Mouse (Mus musculus): ENCODE data around the gene Dusp6. TPM values are rescaled to one million over a fixed set of nuclear protein-coding genes. Genes with fewer than 3 reads are reported as not detected.

Dusp6 gene
- polyA plus RNA-seq, 1 experiment from 2014 or later: 125 TPM

GRCm38 (mm10) chr10:99244655-99245260 lies 18.3 kb upstream of the Dusp6 start:
- POLR2A ChIA-PET: no interaction called here
- in situ Hi-C loops (cut with MboI; ENCODE audit: low pct_unique_long_range_greater_than_20kb): no loop called here
- DNase-seq (ENCODE audit: low read depth, low spot score) (no peak), ATAC-seq (no peak)
- no peak for TF ChIP-seq CTCF (IDR thresholded peaks at IDR 0.05)
- CTCF ChIA-PET: interaction anchor here (1.4 kb wide), 1 partner anchor 16 kb away, joined by 5 read pairs; no protein-coding TSS in a partner anchor
- H3K27me3 ChIP-seq: no peaks in the 10 kb centered on the region

- in situ Hi-C loops (cut with MboI; ENCODE audit: low pct_unique_long_range_greater_than_20kb): no loop called here
- no peak for ATAC-seq
- POLR2A ChIA-PET: interaction anchor here (1.1 kb wide), 1 partner anchor 17 kb away, joined by 3 read pairs; no protein-coding TSS in a partner anchor
- no peak for DNase-seq (ENCODE audit: low read depth, low spot score)
- CTCF ChIA-PET: interaction anchor here (0.8 kb wide), 1 partner anchor 32 kb away, joined by 3 read pairs; no protein-coding TSS in a partner anchor
- H3K27me3 ChIP-seq: no peaks in the 10 kb centered on the region
- TF ChIP-seq CTCF (IDR thresholded peaks at IDR 0.05): no peak
Observed at GRCm38 (mm10) chr10:99246797-99247508, 16.1 kb upstream of the Dusp6 start.

GRCm38 (mm10) chr10:99250874-99251281 lies 12.2 kb upstream of the Dusp6 start:
- TF ChIP-seq CTCF (IDR thresholded peaks at IDR 0.05): no peak
- in situ Hi-C loops (cut with MboI; ENCODE audit: low pct_unique_long_range_greater_than_20kb): no loop called here
- ChIA-PET CTCF (interaction anchor here (1.7 kb wide), 1 partner anchor 9 kb away, joined by 5 read pairs; no protein-coding TSS in a partner anchor), POLR2A (interaction anchor here (0.9 to 2.2 kb wide), 6 partner anchors 10 to 33 kb away, joined by 3 to 5 read pairs (median 3); no protein-coding TSS in a partner anchor)
- H3K27me3 ChIP-seq: no peaks in the 10 kb centered on the region
- ATAC-seq (peak; percentile 81), DNase-seq (ENCODE audit: low read depth, low spot score) (no peak)

- no peak for ATAC-seq
- CTCF ChIA-PET: interaction anchor here (1.2 kb wide), 1 partner anchor 11 kb away, joined by 4 read pairs; no protein-coding TSS in a partner anchor
- POLR2A ChIA-PET: interaction anchor here (0.7 kb wide), 1 partner anchor 299 kb away, joined by 5 read pairs; no protein-coding TSS in a partner anchor
- no peak for DNase-seq (ENCODE audit: low read depth, low spot score)
- no peak for TF ChIP-seq CTCF (IDR thresholded peaks at IDR 0.05)
- in situ Hi-C loops (cut with MboI; ENCODE audit: low pct_unique_long_range_greater_than_20kb): no loop called here
- H3K27me3 ChIP-seq: no peaks in the 10 kb centered on the region
Observed at GRCm38 (mm10) chr10:99253412-99253811, 9.6 kb upstream of the Dusp6 start.

- DNase-seq (ENCODE audit: low read depth, low spot score): no peak
- ATAC-seq: no peak
- no peak for TF ChIP-seq CTCF (IDR thresholded peaks at IDR 0.05)
- CTCF ChIA-PET: interaction anchor here (1.8 to 1.9 kb wide), 2 partner anchors 14 to 84 kb away, joined by 5 to 7 read pairs; no protein-coding TSS in a partner anchor
- H3K27me3 ChIP-seq: no peaks in the 10 kb centered on the region
- POLR2A ChIA-PET: interaction anchor here (0.5 to 1.5 kb wide), 3 partner anchors 13 to 61 kb away, joined by 3 to 4 read pairs (median 3); no protein-coding TSS in a partner anchor
- in situ Hi-C loops (cut with MboI; ENCODE audit: low pct_unique_long_range_greater_than_20kb): no loop called here
Observed at GRCm38 (mm10) chr10:99255830-99256570, 7.0 kb upstream of the Dusp6 start.

- no peak for ATAC-seq
- no peaks in the 10 kb centered on the region for H3K27me3 ChIP-seq
- ChIA-PET CTCF (interaction anchor here (0.6 to 1.9 kb wide), 5 partner anchors 8 to 92 kb away, joined by 3 to 7 read pairs (median 3); no protein-coding TSS in a partner anchor), POLR2A (interaction anchor here (1.5 kb wide), 1 partner anchor 17 kb away, joined by 4 read pairs; no protein-coding TSS in a partner anchor)
- in situ Hi-C loops (cut with MboI; ENCODE audit: low pct_unique_long_range_greater_than_20kb): no loop called here
- DNase-seq (ENCODE audit: low read depth, low spot score): no peak
- TF ChIP-seq CTCF (IDR thresholded peaks at IDR 0.05): no peak
Observed at GRCm38 (mm10) chr10:99257531-99257930, 5.5 kb upstream of the Dusp6 start.

- ATAC-seq (no peak), DNase-seq (ENCODE audit: low read depth, low spot score) (no peak)
- no peaks in the 10 kb centered on the region for H3K27me3 ChIP-seq
- in situ Hi-C loops (cut with MboI; ENCODE audit: low pct_unique_long_range_greater_than_20kb): loop anchor here (5.0 kb wide), 2 partner anchors 93 to 297 kb away; no protein-coding TSS in a partner anchor
- no peak for TF ChIP-seq CTCF (IDR thresholded peaks at IDR 0.05)
- CTCF ChIA-PET: interaction anchor here (1.1 to 2.3 kb wide), 4 partner anchors 9 to 88 kb away, joined by 3 to 5 read pairs (median 4); no protein-coding TSS in a partner anchor
- POLR2A ChIA-PET: interaction anchor here (0.9 to 6.3 kb wide), 3 partner anchors 9 to 37 kb away, joined by 3 to 41 read pairs (median 4); no protein-coding TSS in a partner anchor
Observed at GRCm38 (mm10) chr10:99259840-99260239, 3.2 kb upstream of the Dusp6 start.

- no peaks in the 10 kb centered on the region for H3K27me3 ChIP-seq
- no peak for TF ChIP-seq CTCF (IDR thresholded peaks at IDR 0.05)
- no peak for DNase-seq (ENCODE audit: low read depth, low spot score)
- in situ Hi-C loops (cut with MboI; ENCODE audit: low pct_unique_long_range_greater_than_20kb): loop anchor here (5.0 kb wide), 2 partner anchors 94 to 296 kb away; no protein-coding TSS in a partner anchor
- CTCF ChIA-PET: interaction anchor here (1.3 to 2.3 kb wide), 3 partner anchors 16 to 89 kb away, joined by 4 to 5 read pairs (median 4); no protein-coding TSS in a partner anchor
- POLR2A ChIA-PET: interaction anchor here (0.6 to 6.3 kb wide), 4 partner anchors 10 to 343 kb away, joined by 3 to 41 read pairs (median 4); no protein-coding TSS in a partner anchor
- ATAC-seq: peak; percentile 18
Observed at GRCm38 (mm10) chr10:99261151-99261635, 1.8 kb upstream of the Dusp6 start.

GRCm38 (mm10) chr10:99261636-99262318 lies 1.3 kb upstream of the Dusp6 start:
- DNase-seq (ENCODE audit: low read depth, low spot score) (no peak), ATAC-seq (peak; percentile 50)
- TF ChIP-seq CTCF (IDR thresholded peaks at IDR 0.05): no peak
- no peaks in the 10 kb centered on the region for H3K27me3 ChIP-seq
- in situ Hi-C loops (cut with MboI; ENCODE audit: low pct_unique_long_range_greater_than_20kb): loop anchor here (5.0 kb wide), 2 partner anchors 94 to 296 kb away; no protein-coding TSS in a partner anchor
- POLR2A ChIA-PET: interaction anchor here (1.0 to 6.3 kb wide), 3 partner anchors 11 to 134 kb away, joined by 3 to 41 read pairs (median 5); no protein-coding TSS in a partner anchor
- CTCF ChIA-PET: interaction anchor here (1.3 to 2.3 kb wide), 2 partner anchors 16 to 65 kb away, joined by 4 to 5 read pairs; no protein-coding TSS in a partner anchor
